ENCODE assay signal across 21 mouse cellular contexts in the genomic region with DNA sequence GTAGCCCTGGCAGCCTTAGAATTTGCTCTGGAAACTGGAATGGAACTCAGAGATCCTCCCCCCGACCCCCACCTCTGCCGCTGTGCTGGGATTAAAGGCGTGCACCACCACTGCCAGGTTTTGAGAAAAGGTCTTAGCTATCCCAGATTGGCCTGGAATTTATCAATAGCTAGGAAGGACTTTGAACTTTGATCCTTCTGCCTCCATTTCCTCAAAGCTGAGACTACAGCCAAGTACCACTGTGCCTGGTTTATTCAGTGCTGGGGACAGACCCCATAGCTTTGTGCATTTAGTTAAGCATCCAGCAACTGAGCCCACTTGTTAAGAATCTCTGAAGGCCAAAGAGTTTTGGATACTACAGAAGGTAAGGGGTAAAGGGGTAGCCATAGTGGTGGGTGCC. TPM values are rescaled to one million over a fixed set of nuclear protein-coding genes. Genes with fewer than 3 reads are reported as not detected.
"Had no signal": no experiment of that assay in that cellular context is flagged by ENCODE, and none has a peak within 500 bp of the region (broad histone marks: within the 10 kb centered on the region; RNA-seq: fewer than 3 reads in every experiment).

No protein-coding gene starts in this region.

- H3K4me2 ChIP-seq: lung, embryonic 14.5 days; midbrain, embryonic 12.5 days; neural tube, embryonic 12.5 days had no signal

- H3K36me3 ChIP-seq: midbrain, embryonic 10.5 days; midbrain, embryonic 12.5 days; neural tube, embryonic 12.5 days had no signal

- H3K27ac ChIP-seq: midbrain, embryonic 12.5 days; neural tube, embryonic 12.5 days had no signal

- DNase-seq: lung, adult 18-20 months; lung, embryonic 14.5 days; lung, postnatal 10 days; lung, postnatal 4 days; midbrain, embryonic 14.5 days; retina, postnatal 1 day; right cerebral cortex, adult 18-20 months; right cerebral cortex, postnatal 25 days; right cerebral cortex, postnatal 4 days; spleen, adult 18-20 months; thymus, adult 18-20 months; thymus, postnatal 14 days; thymus, postnatal 36 days had no signal

- H3K27me3 ChIP-seq: neural tube, embryonic 12.5 days had no signal

- H3K9me3 ChIP-seq: midbrain, embryonic 10.5 days; midbrain, embryonic 12.5 days; neural tube, embryonic 12.5 days had no signal

- ATAC-seq: midbrain, embryonic 16.5 days had no signal

- H3K4me3 ChIP-seq: midbrain, embryonic 10.5 days; midbrain, embryonic 12.5 days; myocyte; neural tube, embryonic 12.5 days had no signal

- H3K9ac ChIP-seq: lung, embryonic 14.5 days; midbrain, embryonic 12.5 days; neural tube, embryonic 12.5 days had no signal

RNA-seq across cellular contexts. Expression of a gene that starts 0.9 kb away (rescaled TPM):
- total RNA-seq: megakaryocyte-erythroid progenitor cell, adult 5-6 weeks had no signal
- polyA plus RNA-seq: midbrain, embryonic 10.5 days; midbrain, embryonic 12.5 days; myocyte; neural tube, embryonic 14.5 days; small intestine, adult 2 months had no signal

RNA-seq across cellular contexts. Expression of a gene that starts 26.4 kb away (rescaled TPM):
- total RNA-seq: megakaryocyte-erythroid progenitor cell, adult 5-6 weeks had no signal
- polyA plus RNA-seq: myocyte had no signal
